Mouse (Mus musculus) right cerebral cortex, postnatal 14 days (tissue): Measurements from ENCODE around the gene Allc.
A peak's percentile ranks its signal among the peaks of the same experiment; 100 is the strongest.

Source experiments
- DNase-seq: peaks from one replicate; pipeline ENCODE4 v3.0.0; 2022

Allc gene

GRCm38 (mm10) chr12:28579132-28579531 is 3.2 kb downstream of the Allc start:
- peak; percentile 31 for DNase-seq

GRCm38 (mm10) chr12:28578147-28578546 is 4.2 kb downstream of the Allc start:
- no peak for DNase-seq

DNA sequence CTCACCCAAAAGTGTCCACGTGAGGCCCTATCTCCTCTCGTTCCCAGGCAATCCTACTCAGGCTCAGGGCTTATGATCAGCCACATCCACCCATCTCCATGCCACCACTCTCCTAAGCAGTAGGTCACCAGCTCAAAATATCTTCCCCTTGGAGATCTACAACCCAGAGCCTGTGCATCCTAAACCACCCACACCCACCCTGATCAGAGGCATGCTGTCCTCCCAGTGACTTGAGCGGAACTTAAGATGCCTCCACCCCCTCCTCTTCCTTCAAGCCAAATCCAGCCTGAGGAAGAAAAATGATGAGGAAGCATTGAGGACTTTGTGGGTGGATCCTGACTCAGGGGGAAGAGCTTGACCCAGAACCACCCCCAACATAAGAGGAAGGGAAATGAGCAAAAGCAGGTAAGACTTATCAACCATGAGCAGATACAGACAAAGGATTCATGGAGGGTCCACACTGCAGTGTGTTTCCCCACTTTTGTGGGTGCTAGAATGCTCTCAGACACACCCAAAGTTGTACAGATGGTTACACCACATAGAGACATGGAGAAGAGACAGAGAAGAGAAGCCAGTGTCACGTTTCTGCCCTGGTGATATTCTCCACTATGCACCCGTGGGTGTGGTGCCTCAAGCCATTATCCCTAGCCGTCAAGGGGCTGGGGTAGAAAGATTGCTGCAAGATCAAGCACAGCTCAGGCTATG is 6.8 kb downstream of the Allc start:
- no peak for DNase-seq

- no peak for DNase-seq
These were observed 10.1 kb downstream of the Allc start for GRCm38 (mm10) chr12:28572241-28572640.

DNA sequence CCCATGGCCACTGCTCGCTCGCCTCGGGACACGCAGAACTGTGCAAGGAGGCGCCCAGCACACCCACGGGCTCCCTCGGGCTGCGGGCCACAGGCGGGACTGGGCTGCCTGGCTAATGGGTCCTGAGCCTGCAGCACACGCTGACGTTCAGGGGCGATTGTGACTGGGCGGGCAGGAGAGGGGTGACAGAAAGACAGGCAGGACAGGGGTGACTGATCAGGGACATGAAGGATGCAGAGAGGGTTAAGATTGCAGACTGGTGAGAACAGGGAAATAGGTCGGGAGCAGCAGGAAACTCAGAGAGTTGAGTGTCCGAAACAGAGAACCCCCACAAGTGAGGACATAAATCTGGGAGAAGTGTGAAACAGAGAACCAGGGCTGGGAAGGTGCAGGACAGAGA is 30.0 kb downstream of the Allc start, which contains the start of gene Dcdc2c:
TSS of gene Dcdc2c (minus strand) at position 101 of the 400 bp plus-strand sequence.
- DNase-seq = no peak

DNA sequence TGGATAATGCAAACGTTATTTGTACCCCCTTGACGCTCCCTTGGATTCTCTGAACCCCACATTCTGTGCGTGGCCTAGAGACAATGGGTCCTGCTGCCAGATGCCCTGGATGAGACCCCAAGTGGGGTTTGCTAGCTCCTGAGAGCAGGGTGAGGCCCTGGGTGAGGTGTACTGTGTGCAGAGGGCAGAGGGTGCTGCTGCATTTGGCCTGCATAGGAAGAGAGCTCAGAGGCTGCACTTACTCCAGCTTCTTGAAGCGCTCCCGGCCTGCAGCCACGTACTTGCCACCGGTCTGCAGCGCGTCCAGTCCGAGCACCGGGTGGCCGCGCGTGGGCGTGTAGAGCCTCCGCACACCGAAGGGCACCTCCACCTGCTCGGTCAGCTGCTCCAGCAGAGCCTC is 30.5 kb downstream of the Allc start:
- DNase-seq = no peak

DNA sequence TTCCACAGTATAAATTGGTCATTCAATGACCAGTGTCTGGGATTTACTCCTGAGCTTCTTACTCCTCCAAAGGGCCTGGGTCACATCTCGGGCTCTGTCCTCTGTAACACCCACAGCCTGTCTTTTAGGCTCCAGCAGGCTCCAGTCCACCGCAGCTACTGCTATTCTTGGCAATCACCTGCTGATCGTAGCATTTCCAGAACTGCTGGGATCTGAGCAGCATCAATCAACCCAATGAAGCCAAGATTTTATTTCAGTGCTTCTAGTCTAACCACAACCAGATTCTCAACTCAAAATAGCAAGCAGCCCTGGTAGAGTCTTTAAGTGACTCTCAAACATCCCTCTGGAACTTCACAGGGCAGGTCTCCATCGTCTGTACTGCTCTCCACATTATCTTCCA is 33.4 kb downstream of the Allc start:
- DNase-seq = no peak

DNA sequence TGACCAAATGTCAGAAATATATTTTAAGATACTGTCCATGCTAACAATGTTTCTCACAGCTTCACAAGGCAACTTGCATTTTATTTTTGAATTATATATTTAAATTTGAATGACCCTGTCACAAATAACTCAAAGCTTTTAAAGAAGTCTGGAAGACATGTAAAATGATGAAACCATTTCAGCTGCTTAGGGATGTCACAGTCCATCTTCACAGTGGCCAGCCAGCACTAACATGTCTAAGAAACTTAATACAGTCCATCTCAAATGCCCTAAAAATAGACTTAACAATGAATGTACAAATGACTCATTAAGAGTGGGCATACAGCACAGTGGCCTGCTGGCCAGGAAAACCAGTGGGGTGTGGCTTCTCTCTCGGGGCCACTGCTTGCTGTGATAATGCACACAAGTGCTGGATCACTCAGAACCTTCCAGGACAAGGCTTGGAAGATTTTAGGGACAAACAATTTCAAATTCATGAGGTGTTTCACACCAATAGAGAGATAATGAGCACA is 68.0 kb downstream of the Allc start:
- no peak for DNase-seq

GRCm38 (mm10) chr12:28509699-28510280 is 72.5 kb downstream of the Allc start:
- no peak for DNase-seq
